In the genomic region with DNA sequence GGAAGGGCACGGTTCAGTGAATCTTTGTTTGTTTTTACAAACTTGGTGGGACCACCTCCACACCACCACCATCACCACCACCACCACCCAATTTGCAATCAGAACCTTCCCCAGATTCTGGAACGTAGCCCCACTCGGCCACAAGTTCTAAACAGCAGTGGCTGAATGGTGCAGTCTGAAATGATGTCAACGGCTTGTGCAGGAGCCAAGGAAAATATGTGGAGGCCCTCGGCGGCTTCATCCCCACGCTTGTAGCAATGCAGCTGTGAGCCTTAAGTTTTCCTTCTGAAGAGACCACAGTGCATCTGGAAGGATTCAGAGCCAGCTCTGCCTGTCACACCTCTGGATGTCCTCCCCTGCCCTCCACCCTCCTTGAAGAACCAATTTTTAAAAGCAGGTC, we compare ENCODE assay signal across 14 mouse cellular contexts.
DNase-seq lines count a peak whose midpoint lies in the region; ATAC-seq and TF ChIP-seq lines count a peak whose summit lies in the region.
"Had no signal": no experiment of that assay in that cellular context is flagged by ENCODE, and none has a peak within 500 bp of the region (broad histone marks: within the 10 kb centered on the region; RNA-seq: fewer than 3 reads in every experiment).

No protein-coding gene starts in this region.

- WGBS in intestine, embryonic 15.5 days = 50% methylated on average over 7 of the region's 7 CpGs
- WGBS in intestine, postnatal 0 days = 47% methylated on average over 7 of the region's 7 CpGs
- WGBS in embryonic facial prominence, embryonic 13.5 days = 57% methylated on average over 7 of the region's 7 CpGs
- WGBS in heart, embryonic 16.5 days = 31% methylated on average over 7 of the region's 7 CpGs
- 25% methylated on average over 7 of the region's 7 CpGs for WGBS in lung, embryonic 16.5 days

- ATAC-seq in intestine, embryonic 15.5 days = no peak
- no peak for ATAC-seq in intestine, postnatal 0 days
- ATAC-seq in embryonic facial prominence, embryonic 13.5 days (ENCODE audit: insufficient number of reproducible peaks, insufficient read depth, low FRiP score, low TSS enrichment, low read depth) = peak; percentile 5; the same call in 1 of the 2 replicates
- ATAC-seq in heart, embryonic 16.5 days (replicated peaks; ENCODE audit: extremely low read depth, insufficient read depth, low FRiP score) = 0 out of 2 replicates have a peak, but pooled peaks have one; percentile 2
- peak; percentile 75 for ATAC-seq in lung, embryonic 16.5 days (ENCODE audit: low read depth)
- ATAC-seq: midbrain, embryonic 13.5 days; Patski had no signal

- TF ChIP-seq CTCF in intestine, postnatal 0 days (IDR thresholded peaks at IDR 0.05; ENCODE audit: low read depth) = no peak

- H3K9ac ChIP-seq in intestine, embryonic 15.5 days = no peak overlapping the region
- H3K9ac ChIP-seq in intestine, postnatal 0 days (ENCODE audit: low read depth, low read length) = no peak overlapping the region
- no peak overlapping the region for H3K9ac ChIP-seq in embryonic facial prominence, embryonic 13.5 days
- no peak overlapping the region for H3K9ac ChIP-seq in heart, embryonic 16.5 days (ENCODE audit: low read length)
- H3K9ac ChIP-seq in lung, embryonic 16.5 days (ENCODE audit: low read length) = no peak overlapping the region
- H3K9ac ChIP-seq: midbrain, embryonic 13.5 days had no signal

- peaks cover 8% of the 10 kb centered on the region; the same call in 1 of the 2 replicates for H3K4me1 ChIP-seq in intestine, embryonic 15.5 days (replicated peaks)
- no peaks in the 10 kb centered on the region for H3K4me1 ChIP-seq in intestine, postnatal 0 days (replicated peaks; ENCODE audit: control insufficient read depth, insufficient read depth, low read length)
- peaks cover 35% of the 10 kb centered on the region for H3K4me1 ChIP-seq in embryonic facial prominence, embryonic 13.5 days
- H3K4me1 ChIP-seq in heart, embryonic 16.5 days (ENCODE audit: control insufficient read depth, insufficient read depth, low read length) = peaks cover 26% of the 10 kb centered on the region
- peaks cover 31% of the 10 kb centered on the region for H3K4me1 ChIP-seq in lung, embryonic 16.5 days (replicated peaks; ENCODE audit: control insufficient read depth, insufficient read depth, low read length)
- H3K4me1 ChIP-seq: midbrain, embryonic 13.5 days had no signal

- DNase-seq in thymus, postnatal 4 days = no peak
- no peak for DNase-seq in right cerebral cortex, postnatal 4 days
- no peak for DNase-seq in c-Kit-positive CD71-positive TER-119-positive erythroid progenitor cells, embryonic 14.5 days (ENCODE audit: low spot score)
- DNase-seq: adrenal gland, postnatal 25 days; B cell, adult 2 months; cerebellum, adult 8-10 months had no signal

- no peaks in the 10 kb centered on the region for H3K27me3 ChIP-seq in intestine, embryonic 15.5 days (replicated peaks)
- H3K27me3 ChIP-seq in intestine, postnatal 0 days (replicated peaks; ENCODE audit: control insufficient read depth, insufficient read depth, low read length) = no peaks in the 10 kb centered on the region
- no peaks in the 10 kb centered on the region for H3K27me3 ChIP-seq in embryonic facial prominence, embryonic 13.5 days
- no peaks in the 10 kb centered on the region for H3K27me3 ChIP-seq in heart, embryonic 16.5 days (ENCODE audit: control insufficient read depth, insufficient read depth, low read length)
- H3K27me3 ChIP-seq in lung, embryonic 16.5 days (ENCODE audit: control insufficient read depth, insufficient read depth, low read depth, low read length) = no peaks in the 10 kb centered on the region
- H3K27me3 ChIP-seq: Patski had no signal

- H3K4me3 ChIP-seq in intestine, embryonic 15.5 days (replicated peaks) = no peak overlapping the region
- H3K4me3 ChIP-seq in intestine, postnatal 0 days (ENCODE audit: low read depth, low read length) = no peak overlapping the region
- no peak overlapping the region for H3K4me3 ChIP-seq in embryonic facial prominence, embryonic 13.5 days
- no peak overlapping the region for H3K4me3 ChIP-seq in heart, embryonic 16.5 days (ENCODE audit: low read length)
- no peak overlapping the region for H3K4me3 ChIP-seq in lung, embryonic 16.5 days (ENCODE audit: low read length)
- H3K4me3 ChIP-seq: midbrain, embryonic 13.5 days had no signal

- H3K36me3 ChIP-seq in intestine, embryonic 15.5 days = no peaks in the 10 kb centered on the region
- H3K36me3 ChIP-seq in intestine, postnatal 0 days (ENCODE audit: control insufficient read depth, insufficient read depth) = no peaks in the 10 kb centered on the region
- H3K36me3 ChIP-seq in embryonic facial prominence, embryonic 13.5 days = no peaks in the 10 kb centered on the region
- H3K36me3 ChIP-seq in heart, embryonic 16.5 days (ENCODE audit: control insufficient read depth, insufficient read depth) = no peaks in the 10 kb centered on the region
- no peaks in the 10 kb centered on the region for H3K36me3 ChIP-seq in lung, embryonic 16.5 days (ENCODE audit: control insufficient read depth, insufficient read depth, low read length)
- H3K36me3 ChIP-seq: midbrain, embryonic 13.5 days had no signal

- 0 out of 2 replicates have a peak overlapping the region, but pooled peaks have one; percentile 13 for H3K27ac ChIP-seq in intestine, embryonic 15.5 days
- H3K27ac ChIP-seq in intestine, postnatal 0 days (ENCODE audit: low read depth, low read length) = no peak overlapping the region
- H3K27ac ChIP-seq in embryonic facial prominence, embryonic 13.5 days = peak overlapping the region; percentile 36; the same call in 1 of the 2 replicates
- H3K27ac ChIP-seq in heart, embryonic 16.5 days (ENCODE audit: low read length) = peak overlapping the region; percentile 32
- peak overlapping the region; percentile 75 for H3K27ac ChIP-seq in lung, embryonic 16.5 days (ENCODE audit: low read length)
- H3K27ac ChIP-seq: midbrain, embryonic 13.5 days had no signal

- H3K4me2 ChIP-seq in intestine, embryonic 15.5 days (replicated peaks) = no peak overlapping the region
- H3K4me2 ChIP-seq in intestine, postnatal 0 days (replicated peaks; ENCODE audit: low read depth) = no peak overlapping the region
- no peak overlapping the region for H3K4me2 ChIP-seq in embryonic facial prominence, embryonic 13.5 days
- no peak overlapping the region for H3K4me2 ChIP-seq in heart, embryonic 16.5 days (ENCODE audit: low read depth, low read length)
- H3K4me2 ChIP-seq in lung, embryonic 16.5 days (ENCODE audit: low read depth, low read length) = no peak overlapping the region
- H3K4me2 ChIP-seq: liver, embryonic 11.5 days; midbrain, embryonic 13.5 days had no signal

- no peaks in the 10 kb centered on the region for H3K9me3 ChIP-seq in intestine, embryonic 15.5 days
- H3K9me3 ChIP-seq in intestine, postnatal 0 days (ENCODE audit: control insufficient read depth) = no peaks in the 10 kb centered on the region
- H3K9me3 ChIP-seq in embryonic facial prominence, embryonic 13.5 days = no peaks in the 10 kb centered on the region
- H3K9me3 ChIP-seq in heart, embryonic 16.5 days (replicated peaks; ENCODE audit: control insufficient read depth, low read length) = no peaks in the 10 kb centered on the region
- H3K9me3 ChIP-seq in lung, embryonic 16.5 days (ENCODE audit: control insufficient read depth, low read length) = no peaks in the 10 kb centered on the region
- H3K9me3 ChIP-seq: midbrain, embryonic 13.5 days had no signal

Comparison
In these comparisons a context has a peak if more than half of its experiments do, and no peak if none do; other contexts are left out.
1. ATAC-seq: peak in embryonic facial prominence, embryonic 13.5 days (single experiment), heart, embryonic 16.5 days (single experiment) and lung, embryonic 16.5 days (single experiment); none in intestine, embryonic 15.5 days (single experiment) and intestine, postnatal 0 days (single experiment).